Mouse (Mus musculus): ENCODE measurements around the gene Ndufb7.

DNA sequence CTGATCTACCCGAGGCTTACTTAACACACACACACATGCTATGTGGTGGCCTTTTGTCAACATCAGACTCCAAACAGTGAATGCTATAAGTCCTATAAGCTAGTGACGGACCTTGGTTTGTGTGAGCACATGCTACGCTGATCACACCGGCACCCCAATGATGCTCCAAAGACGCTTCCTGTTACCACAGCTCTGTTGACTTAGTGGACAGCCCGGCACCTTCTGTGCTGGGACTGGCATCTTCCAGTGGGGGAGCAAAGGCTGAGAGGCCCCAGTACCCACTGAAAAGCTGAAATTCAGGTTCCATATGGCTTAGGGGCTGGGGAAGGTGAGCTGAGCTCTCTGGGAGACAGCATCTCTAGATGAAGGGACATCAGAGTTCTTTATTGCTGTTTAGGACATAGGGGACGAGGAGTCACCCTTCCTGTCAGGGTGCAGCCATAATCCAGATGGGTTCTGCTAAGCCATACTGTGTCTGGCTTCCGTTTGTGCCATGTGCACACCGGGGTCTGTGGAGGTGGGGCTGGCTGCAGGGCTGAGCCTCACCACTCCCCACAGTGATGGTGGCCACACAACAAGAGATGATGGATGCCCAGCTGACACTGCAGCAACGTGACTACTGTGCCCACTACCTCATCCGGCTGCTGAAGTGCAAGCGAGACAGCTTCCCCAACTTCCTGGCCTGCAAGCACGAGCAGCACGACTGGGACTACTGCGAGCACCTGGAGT is 4.0 kb downstream of the Ndufb7 start:
- TF ChIP-seq GATA1 (IDR thresholded peaks at IDR 0.05; ENCODE audit: borderline replicate concordance, low read length) (no peak), FLI1 (IDR thresholded peaks at IDR 0.05; ENCODE audit: low read length) (no peak)
